35 mouse cellular contexts compared by ENCODE assay signal in the genomic region with DNA sequence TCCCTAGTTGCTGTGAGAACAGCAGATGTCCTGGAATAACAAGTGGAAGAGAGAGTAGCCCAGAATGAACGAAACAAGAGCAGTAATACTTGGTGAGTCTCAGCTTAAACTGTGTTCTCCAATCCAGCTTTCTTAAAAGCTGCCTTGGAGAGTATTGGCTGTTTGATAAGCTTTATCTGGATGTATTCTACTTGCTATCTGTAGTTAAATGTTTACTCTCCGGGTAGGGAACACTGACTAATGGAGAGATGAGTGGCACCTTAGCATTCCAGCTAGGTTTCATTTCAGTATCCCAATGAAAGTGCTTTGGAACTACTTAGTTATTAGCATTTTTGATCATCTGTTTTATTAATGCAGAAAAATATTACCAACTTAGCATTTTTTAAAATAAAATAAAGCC.
"Had no signal": no experiment of that assay in that cellular context is flagged by ENCODE, and none has a peak within 500 bp of the region (broad histone marks: within the 10 kb centered on the region; RNA-seq: fewer than 3 reads in every experiment).

No protein-coding gene starts in this region.

- H3K4me3 ChIP-seq: heart, adult 2 months; heart, embryonic 10.5 days; heart, embryonic 12.5 days; heart, embryonic 13.5 days; heart, embryonic 15.5 days; hindbrain, embryonic 10.5 days; hindbrain, embryonic 12.5 days; hindbrain, embryonic 13.5 days; hindbrain, embryonic 15.5 days; intestine, embryonic 15.5 days; kidney, embryonic 15.5 days; layer of hippocampus, adult 2 months had no signal

- H3K36me3 ChIP-seq: heart, embryonic 10.5 days; heart, embryonic 12.5 days; heart, embryonic 13.5 days; heart, embryonic 15.5 days; hindbrain, embryonic 10.5 days; hindbrain, embryonic 12.5 days; hindbrain, embryonic 13.5 days; hindbrain, embryonic 15.5 days; intestine, embryonic 15.5 days; kidney, embryonic 15.5 days had no signal

- DNase-seq: heart, adult 2 months; heart, postnatal 10 days; heart, postnatal 14 days; heart, postnatal 36 days; heart, postnatal 4 days; kidney, adult 11 months; kidney, adult 18-20 months; kidney, adult 2 months; kidney, adult 8-10 months; kidney, adult 9 months; kidney, postnatal 10 days; kidney, postnatal 14 days; kidney, postnatal 25 days; kidney, postnatal 4 days; layer of hippocampus, adult 9-11 months; layer of hippocampus, postnatal 36 days had no signal

- H3K9ac ChIP-seq: heart, embryonic 12.5 days; heart, embryonic 13.5 days; heart, embryonic 15.5 days; hindbrain, embryonic 12.5 days; hindbrain, embryonic 13.5 days; hindbrain, embryonic 14.5 days; hindbrain, embryonic 15.5 days; intestine, embryonic 15.5 days; kidney, embryonic 15.5 days had no signal

- H3K27me3 ChIP-seq: heart, embryonic 12.5 days; heart, embryonic 13.5 days; heart, embryonic 15.5 days; hindbrain, embryonic 12.5 days; hindbrain, embryonic 13.5 days; hindbrain, embryonic 15.5 days; intestine, embryonic 15.5 days; kidney, embryonic 15.5 days had no signal

- H3K4me1 ChIP-seq: heart, embryonic 10.5 days; heart, embryonic 12.5 days; heart, embryonic 13.5 days; heart, embryonic 15.5 days; hindbrain, embryonic 10.5 days; hindbrain, embryonic 12.5 days; hindbrain, embryonic 13.5 days; hindbrain, embryonic 15.5 days; intestine, embryonic 15.5 days; kidney, embryonic 15.5 days had no signal

- H3K9me3 ChIP-seq: heart, embryonic 10.5 days; heart, embryonic 12.5 days; heart, embryonic 13.5 days; heart, embryonic 15.5 days; hindbrain, embryonic 10.5 days; hindbrain, embryonic 12.5 days; hindbrain, embryonic 13.5 days; hindbrain, embryonic 15.5 days; intestine, embryonic 15.5 days; kidney, embryonic 15.5 days had no signal

- ATAC-seq: hindbrain, embryonic 16.5 days; hindbrain, postnatal 0 days; inflammation-experienced regulatory T-cells, adult 6 months; intestine, embryonic 15.5 days; intestine, embryonic 16.5 days; intestine, postnatal 0 days had no signal

- H3K4me2 ChIP-seq: heart, embryonic 11.5 days; heart, embryonic 12.5 days; heart, embryonic 13.5 days; heart, embryonic 15.5 days; hindbrain, embryonic 12.5 days; hindbrain, embryonic 13.5 days; hindbrain, embryonic 14.5 days; hindbrain, embryonic 15.5 days; intestine, embryonic 15.5 days; kidney, embryonic 15.5 days had no signal

- H3K27ac ChIP-seq: heart, adult 2 months; heart, embryonic 10.5 days; heart, embryonic 13.5 days; heart, embryonic 15.5 days; hindbrain, embryonic 10.5 days; hindbrain, embryonic 12.5 days; hindbrain, embryonic 13.5 days; hindbrain, embryonic 14.5 days; hindbrain, embryonic 15.5 days; hindbrain, postnatal 0 days; intestine, embryonic 15.5 days; kidney, embryonic 15.5 days; kidney, postnatal 0 days; layer of hippocampus, adult 2 months had no signal
